Mouse (Mus musculus) right cerebral cortex, adult 18-20 months (tissue): ENCODE data around the gene Rfc4.
A peak's percentile ranks its signal among the peaks of the same experiment; 100 is the strongest.

ENCODE experiments used
- DNase-seq: peaks from one replicate; pipeline ENCODE4 v3.0.0; 2022; ENCODE audit warnings: mixed read lengths

Rfc4 gene

GRCm38 (mm10) chr16:23132336-23132735 is 4.8 kb upstream of the Rfc4 start:
- no peak for DNase-seq

GRCm38 (mm10) chr16:23130303-23130702 is 2.8 kb upstream of the Rfc4 start:
- no peak for DNase-seq

- no peak for DNase-seq
Measured at GRCm38 (mm10) chr16:23127311-23127672, 245 bp downstream of the Rfc4 start.

GRCm38 (mm10) chr16:23124398-23124797 is 3.1 kb downstream of the Rfc4 start:
- DNase-seq = no peak

- no peak for DNase-seq
Measured at GRCm38 (mm10) chr16:23123104-23123503, 4.4 kb downstream of the Rfc4 start.

- DNase-seq = no peak
Measured at GRCm38 (mm10) chr16:23122446-23122845, 5.1 kb downstream of the Rfc4 start.

GRCm38 (mm10) chr16:23117173-23117572 is 10.4 kb downstream of the Rfc4 start:
- no peak for DNase-seq

- no peak for DNase-seq
Measured at GRCm38 (mm10) chr16:23115486-23115885, 12.1 kb downstream of the Rfc4 start.

- DNase-seq = no peak
Measured at GRCm38 (mm10) chr16:23114339-23115171, 13.0 kb downstream of the Rfc4 start.

- no peak for DNase-seq
Measured at GRCm38 (mm10) chr16:23113903-23114302, 13.6 kb downstream of the Rfc4 start.

GRCm38 (mm10) chr16:23112861-23113435 is 14.6 kb downstream of the Rfc4 start:
- DNase-seq = no peak

GRCm38 (mm10) chr16:23112348-23112747 is 15.2 kb downstream of the Rfc4 start:
- DNase-seq = no peak

GRCm38 (mm10) chr16:23109350-23110280 is 17.9 kb downstream of the Rfc4 start:
- DNase-seq = no peak

- DNase-seq = no peak
Measured at GRCm38 (mm10) chr16:23108943-23109342, 18.6 kb downstream of the Rfc4 start.

GRCm38 (mm10) chr16:23107946-23108759 is 19.4 kb downstream of the Rfc4 start:
- DNase-seq = peak; percentile 83

- peak; percentile 93 for DNase-seq
Measured at GRCm38 (mm10) chr16:23107231-23107942, 20.1 kb downstream of the Rfc4 start, which contains the start of gene Eif4a2. TSS of gene Eif4a2 (plus strand) at chr16:23107444.

GRCm38 (mm10) chr16:23106121-23106520 is 21.4 kb downstream of the Rfc4 start:
- no peak for DNase-seq

GRCm38 (mm10) chr16:23103841-23104240 is 23.7 kb downstream of the Rfc4 start:
- DNase-seq = no peak

GRCm38 (mm10) chr16:23103038-23103745 is 24.3 kb downstream of the Rfc4 start:
- DNase-seq = no peak

GRCm38 (mm10) chr16:23102340-23103037 is 25.0 kb downstream of the Rfc4 start:
- no peak for DNase-seq
